In genomic region chr5:84415961-84416821, GRCm38 (mm10) we compare ENCODE assay signal across 8 mouse cellular contexts. TPM values are rescaled to one million over a fixed set of nuclear protein-coding genes. Genes with fewer than 3 reads are reported as not detected.
DNase-seq lines count a peak whose midpoint lies in the region; ATAC-seq and TF ChIP-seq lines count a peak whose summit lies in the region.

No protein-coding gene starts in this region.

- peaks cover 7% of the 10 kb centered on the region for H3K27me3 ChIP-seq in lung, postnatal 0 days (replicated peaks; ENCODE audit: insufficient read depth, low read length)
- no peaks in the 10 kb centered on the region; the same call in 1 of the 2 replicates for H3K27me3 ChIP-seq in hindbrain, embryonic 13.5 days
- H3K27me3 ChIP-seq in liver, embryonic 13.5 days: peaks cover 37% of the 10 kb centered on the region

- ATAC-seq in lung, postnatal 0 days: no peak
- ATAC-seq in hindbrain, embryonic 13.5 days (ENCODE audit: low FRiP score): peak; percentile 25
- no peak for ATAC-seq in liver, embryonic 13.5 days (ENCODE audit: low read depth)

- peak overlapping the region; percentile 76 for H3K4me2 ChIP-seq in lung, postnatal 0 days (replicated peaks; ENCODE audit: low read depth, low read length)
- peak overlapping the region; percentile 80 for H3K4me2 ChIP-seq in hindbrain, embryonic 13.5 days
- H3K4me2 ChIP-seq in liver, embryonic 13.5 days: peak overlapping the region; percentile 59

- no peak overlapping the region for H3K27ac ChIP-seq in lung, postnatal 0 days (ENCODE audit: low read length)
- peak overlapping the region; percentile 96 for H3K27ac ChIP-seq in hindbrain, embryonic 13.5 days
- no peak overlapping the region for H3K27ac ChIP-seq in liver, embryonic 13.5 days

- DNase-seq in adrenal gland, postnatal 10 days: peak; percentile 11
- DNase-seq in adrenal gland, postnatal 4 days (ENCODE audit: low spot score in 2 of 2): no peak
- no peak for DNase-seq in lung, postnatal 0 days (ENCODE audit: low spot score)
- DNase-seq in lung, postnatal 10 days: no peak
- no peak for DNase-seq in liver, embryonic 13.5 days
- peak; percentile 65 for DNase-seq in right cerebral cortex, postnatal 25 days
- no peak for DNase-seq in urinary bladder, postnatal 14 days (ENCODE audit: low spot score)

- no peaks in the 10 kb centered on the region for H3K36me3 ChIP-seq in lung, postnatal 0 days (ENCODE audit: insufficient read depth, low read length)
- H3K36me3 ChIP-seq in hindbrain, embryonic 13.5 days: no peaks in the 10 kb centered on the region
- H3K36me3 ChIP-seq in liver, embryonic 13.5 days: no peaks in the 10 kb centered on the region

- no peak for TF ChIP-seq EP300 in lung, postnatal 0 days (IDR thresholded peaks at IDR 0.05)

- TF ChIP-seq CTCF in lung, postnatal 0 days (IDR thresholded peaks at IDR 0.05): no peak

- no peaks in the 10 kb centered on the region for H3K9me3 ChIP-seq in lung, postnatal 0 days (ENCODE audit: low read length)
- no peaks in the 10 kb centered on the region for H3K9me3 ChIP-seq in hindbrain, embryonic 13.5 days
- H3K9me3 ChIP-seq in liver, embryonic 13.5 days (replicated peaks): no peaks in the 10 kb centered on the region

- H3K4me3 ChIP-seq in lung, postnatal 0 days (ENCODE audit: low read depth, low read length): peak overlapping the region; percentile 48
- H3K4me3 ChIP-seq in hindbrain, embryonic 13.5 days: peak overlapping the region; percentile 83
- peak overlapping the region; percentile 43 for H3K4me3 ChIP-seq in liver, embryonic 13.5 days (replicated peaks)

- H3K9ac ChIP-seq in lung, postnatal 0 days (replicated peaks; ENCODE audit: low read depth): no peak overlapping the region
- peak overlapping the region; percentile 91 for H3K9ac ChIP-seq in hindbrain, embryonic 13.5 days
- H3K9ac ChIP-seq in liver, embryonic 13.5 days: no peak overlapping the region

- peaks cover 8% of the 10 kb centered on the region; the same call in 1 of the 2 replicates for H3K4me1 ChIP-seq in lung, postnatal 0 days (ENCODE audit: insufficient read depth, low read depth, low read length)
- peaks cover 26% of the 10 kb centered on the region for H3K4me1 ChIP-seq in hindbrain, embryonic 13.5 days (replicated peaks)
- 0 out of 2 replicates have a peak, but pooled peaks cover 3% of the 10 kb centered on the region for H3K4me1 ChIP-seq in liver, embryonic 13.5 days (replicated peaks)

- under 1% methylated on average over 42 of the region's 45 CpGs for WGBS in lung, postnatal 0 days
- under 1% methylated on average over 45 of the region's 45 CpGs for WGBS in hindbrain, embryonic 13.5 days
- WGBS in liver, embryonic 13.5 days (ENCODE audit: insufficient replicate concordance): under 1% methylated on average over 44 of the region's 45 CpGs

RNA-seq across cellular contexts. Expression of gene Epha5, which starts 1.0 kb away (rescaled TPM):
- total RNA-seq in adrenal gland, postnatal 10 days (2021): 1 to 10 TPM; 2.8 to 6.8 TPM
- total RNA-seq in adrenal gland, postnatal 4 days (2021): 1 to 10 TPM; 6.2 to 8.1 TPM
- polyA plus RNA-seq in lung, postnatal 0 days (2015; fragmentation: Nextera tagmentation; extraction: Ambion mirVana): 0.84 and 0.93 TPM in 2 replicates
- 72.8 and 74.8 TPM in 2 replicates for polyA plus RNA-seq in hindbrain, embryonic 13.5 days (2015; fragmentation: Nextera tagmentation; extraction: Ambion mirVana)
- 0.06 and 0.09 TPM in 2 replicates for polyA plus RNA-seq in liver, embryonic 13.5 days (2015; fragmentation: Nextera tagmentation; extraction: Ambion mirVana)

Comparison
In these comparisons a context has a peak if more than half of its experiments do, and no peak if none do; other contexts are left out.
1. DNase-seq: peak in adrenal gland, postnatal 10 days (single experiment) and right cerebral cortex, postnatal 25 days (single experiment); none in adrenal gland, postnatal 4 days (0 of 2), lung, postnatal 0 days (single experiment), lung, postnatal 10 days (single experiment), liver, embryonic 13.5 days (single experiment) and urinary bladder, postnatal 14 days (single experiment).
2. RNA of gene Epha5, which starts 1.0 kb away (polyA plus RNA-seq): 72.8 to 74.8 TPM in hindbrain, embryonic 13.5 days; 0.84 to 0.93 TPM in lung, postnatal 0 days and 0.06 to 0.09 TPM in liver, embryonic 13.5 days; every median in the first group is over 10 times any median in the second.
3. Peak in every context shown above with its lines, with median percentiles within 50 percentile points of each other: H3K4me2 ChIP-seq and H3K4me3 ChIP-seq.